Mouse (Mus musculus): ENCODE measurements around the gene Snip1.

The Snip1 gene

GRCm38 (mm10) chr4:125099458-125099857 lies 33.0 kb downstream of the Snip1 start:
- DNase-seq (ENCODE audit: low read depth), result peak; percentile 57

DNA sequence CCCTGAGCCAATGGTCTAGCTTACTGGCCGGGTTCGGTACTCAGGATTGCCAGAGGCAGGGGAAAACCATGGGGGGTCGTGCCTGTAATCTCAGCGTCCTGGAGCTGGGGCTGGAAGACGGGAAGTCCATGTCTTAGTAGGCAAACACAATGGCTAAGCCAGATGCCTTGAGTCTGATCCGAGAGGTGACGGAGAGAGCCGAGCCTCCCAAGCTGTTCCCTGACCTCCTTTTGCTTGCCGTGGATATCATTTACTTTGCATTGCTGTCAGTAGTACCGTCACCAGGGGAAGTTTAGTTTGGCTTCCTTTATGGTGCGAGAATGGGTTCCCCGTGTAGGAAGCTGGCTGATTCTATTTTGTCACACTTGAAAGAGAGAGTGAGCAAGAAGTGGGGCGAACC lies 34.9 kb downstream of the Snip1 start:
- no peak for DNase-seq (ENCODE audit: low read depth)

GRCm38 (mm10) chr4:125105354-125105753 lies 38.9 kb downstream of the Snip1 start:
- DNase-seq (ENCODE audit: low read depth), result no peak

GRCm38 (mm10) chr4:125114638-125115037 lies 48.2 kb downstream of the Snip1 start:
- peak; percentile 79 for DNase-seq (ENCODE audit: low read depth)

DNA sequence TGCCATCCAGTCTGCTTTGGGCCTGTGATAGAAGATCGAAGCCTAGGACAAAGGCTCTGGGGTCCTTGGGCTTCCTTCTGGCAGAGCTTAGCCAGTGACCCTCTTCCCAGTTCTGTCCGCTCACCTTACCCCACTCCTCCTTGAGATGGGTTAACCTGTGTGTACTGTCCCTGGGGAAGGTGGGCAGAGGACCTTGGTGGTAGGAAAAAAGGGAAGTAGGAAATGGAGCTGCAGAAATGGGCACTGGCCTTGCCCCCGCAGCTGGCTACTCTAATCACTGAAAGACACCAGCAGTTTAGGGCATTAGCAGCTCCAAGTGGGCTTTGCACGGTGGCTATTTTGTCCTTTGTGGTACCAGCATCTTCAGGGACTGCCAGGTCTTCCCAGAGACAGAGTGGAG lies 48.6 kb downstream of the Snip1 start:
- DNase-seq (ENCODE audit: low read depth), result no peak

- peak; percentile 79 for DNase-seq (ENCODE audit: low read depth)
Measured at GRCm38 (mm10) chr4:125115710-125116089, 49.2 kb downstream of the Snip1 start.

GRCm38 (mm10) chr4:125116090-125116861 lies 49.8 kb downstream of the Snip1 start:
- DNase-seq (ENCODE audit: low read depth), result peak; percentile 82

- DNase-seq (ENCODE audit: low read depth), result no peak
Measured at GRCm38 (mm10) chr4:125116929-125117328, 50.5 kb downstream of the Snip1 start.

GRCm38 (mm10) chr4:125117902-125118320 lies 51.4 kb downstream of the Snip1 start:
- DNase-seq (ENCODE audit: low read depth), result no peak

GRCm38 (mm10) chr4:125119070-125119469 lies 52.6 kb downstream of the Snip1 start:
- DNase-seq (ENCODE audit: low read depth), result no peak

GRCm38 (mm10) chr4:125119721-125120120 lies 53.2 kb downstream of the Snip1 start:
- no peak for DNase-seq (ENCODE audit: low read depth)

- peak; percentile 90 for DNase-seq (ENCODE audit: low read depth)
Measured at GRCm38 (mm10) chr4:125122431-125123278, 56.2 kb downstream of the Snip1 start.

GRCm38 (mm10) chr4:125123279-125123671 lies 56.8 kb downstream of the Snip1 start:
- no peak for DNase-seq (ENCODE audit: low read depth)
